Mouse (Mus musculus) urinary bladder, adult 2 months (tissue): Measurements from ENCODE around the gene Slitrk1. TPM values are rescaled to one million over a fixed set of nuclear protein-coding genes. Genes with fewer than 3 reads are reported as not detected.

Experiments
- DNase-seq: peaks from one replicate; pipeline ENCODE4 v3.0.0; 2022; ENCODE audit warnings: low spot score
- polyA plus RNA-seq: library from polyadenylated mRNA; depleted of rRNA; stranded (reverse); fragments of >200 nt; gene quantifications from 2 replicates; pipeline ENCODE4 v1.2.3, GENCODE M21; 2012; rRNA removed

Gene Slitrk1
- 0.06 TPM in 2 replicates for polyA plus RNA-seq

- DNase-seq: no peak
Measured at GRCm38 (mm10) chr14:108913714-108914263, at the start of gene Slitrk1. Slitrk1 (minus strand) TSS chr14:108914158.

- DNase-seq: no peak
Measured at GRCm38 (mm10) chr14:108935777-108936176, 21.8 kb upstream of the Slitrk1 start.

- DNase-seq: no peak
Measured at GRCm38 (mm10) chr14:108914336-108914735, 378 bp upstream of the Slitrk1 start.

GRCm38 (mm10) chr14:108912876-108913490 lies 975 bp downstream of the Slitrk1 start:
- no peak for DNase-seq

- DNase-seq: no peak
Measured at GRCm38 (mm10) chr14:108912021-108912875, 1.7 kb downstream of the Slitrk1 start.

GRCm38 (mm10) chr14:108911138-108911841 lies 2.7 kb downstream of the Slitrk1 start:
- no peak for DNase-seq

- no peak for DNase-seq
Measured at GRCm38 (mm10) chr14:108910449-108911137, 3.4 kb downstream of the Slitrk1 start.

GRCm38 (mm10) chr14:108909336-108909953 lies 4.5 kb downstream of the Slitrk1 start:
- no peak for DNase-seq

- DNase-seq: no peak
Measured at GRCm38 (mm10) chr14:108898601-108899000, 15.4 kb downstream of the Slitrk1 start.

- DNase-seq: no peak
Measured at GRCm38 (mm10) chr14:108895456-108895855, 18.5 kb downstream of the Slitrk1 start.

- no peak for DNase-seq
Measured at GRCm38 (mm10) chr14:108867816-108868215, 46.1 kb downstream of the Slitrk1 start.

- no peak for DNase-seq
Measured at GRCm38 (mm10) chr14:108864631-108865030, 49.3 kb downstream of the Slitrk1 start.

GRCm38 (mm10) chr14:108859310-108859709 lies 54.6 kb downstream of the Slitrk1 start:
- no peak for DNase-seq
